Mouse (Mus musculus): ENCODE results near the gene Cpa3. TPM values are rescaled to one million over a fixed set of nuclear protein-coding genes. Genes with fewer than 3 reads are reported as not detected.

Cpa3 gene
- 0.27 TPM for polyA plus RNA-seq (2017; shearing (Covaris generic))

DNA sequence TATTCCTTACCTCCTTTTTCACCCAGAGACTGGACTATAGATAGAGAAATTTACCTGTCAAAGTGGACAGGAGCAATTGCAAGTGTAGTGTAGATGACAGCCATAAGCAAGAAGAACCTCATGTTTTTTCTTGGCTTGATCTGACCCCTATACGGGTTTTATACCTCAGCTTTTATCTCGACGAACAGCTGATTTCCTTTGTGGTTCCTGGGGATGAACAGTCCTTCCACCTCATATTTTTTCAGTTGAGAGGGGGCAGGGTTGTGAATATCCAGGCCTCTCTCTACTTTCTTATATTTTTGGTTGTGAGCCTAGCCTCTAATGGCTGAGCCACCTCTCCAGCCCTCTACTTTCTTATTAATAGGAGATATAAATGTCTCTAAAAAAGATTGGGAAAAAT is at the start of gene Cpa3:
Cpa3 (minus strand) TSS at position 132 of the 400 bp plus-strand sequence.

DNA sequence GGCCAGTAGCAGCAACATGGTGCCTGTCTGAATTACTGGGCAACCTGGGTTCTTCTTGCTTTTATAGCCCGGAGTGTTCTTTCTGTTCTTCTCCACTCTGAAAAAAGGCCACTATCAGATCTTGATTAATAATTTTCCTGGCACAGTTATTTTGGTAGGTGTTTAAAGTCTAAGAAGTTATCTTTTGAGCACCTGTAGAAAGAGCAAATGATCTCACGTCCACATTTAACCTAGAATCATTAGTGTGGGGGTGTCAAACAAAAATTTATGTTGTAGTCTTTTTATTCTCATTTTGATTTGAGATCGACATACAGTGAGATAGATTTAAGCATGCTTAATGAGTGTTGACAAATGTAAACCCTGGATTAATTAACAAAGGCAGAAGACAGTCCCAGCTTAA is 33.7 kb upstream of the Cpa3 start, which contains the start of gene Cpb1:
Cpb1 (minus strand) TSS at position 101 of the 400 bp plus-strand sequence.

Other genes starting within 250 kb of the Cpa3 start
- gene Hps3, start 206.9 kb downstream of the Cpa3 start, polyA plus RNA-seq (2017; shearing (Covaris generic)) = 51.6 TPM
- 84.1 TPM for gene Hltf, start 184.4 kb downstream of the Cpa3 start, polyA plus RNA-seq (2017; shearing (Covaris generic))
- gene Gyg, start 86.9 kb downstream of the Cpa3 start, polyA plus RNA-seq (2017; shearing (Covaris generic)) = 62.9 TPM
- gene Cpb1, start 33.6 kb upstream of the Cpa3 start, polyA plus RNA-seq (2017; shearing (Covaris generic)) = not detected
- gene Agtr1b, start 125.0 kb upstream of the Cpa3 start, polyA plus RNA-seq (2017; shearing (Covaris generic)) = not detected